Mouse (Mus musculus): Measurements from ENCODE around the gene Polg. TPM values are rescaled to one million over a fixed set of nuclear protein-coding genes. Genes with fewer than 3 reads are reported as not detected.

Polg gene
- total and polyA plus RNA-seq, 3 experiments = 53.1 to 116 (median 62.1) TPM

DNA sequence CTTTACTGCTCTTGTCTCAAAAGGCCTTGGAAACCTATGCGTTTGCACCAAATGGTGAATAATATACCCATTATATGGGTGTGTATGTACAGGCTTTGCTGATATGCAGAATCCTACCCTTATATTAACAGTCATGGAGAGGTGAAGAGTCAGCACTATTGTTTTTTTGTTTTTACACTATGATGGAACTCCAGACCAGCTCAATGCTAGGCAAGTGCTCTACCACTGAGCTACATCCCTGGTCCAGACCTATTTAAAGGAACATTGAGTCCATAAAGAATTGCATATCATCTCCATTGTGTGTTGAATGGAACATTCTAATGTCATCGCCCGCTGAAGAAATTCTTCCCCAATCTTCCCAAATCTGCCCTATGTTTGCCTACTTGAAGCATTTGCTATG lies 44.5 kb upstream of the Polg start:
- H3K36me3 ChIP-seq (replicated peaks in 1 of 2; ENCODE audit: control insufficient read depth in 1 of 2, insufficient read depth in 1 of 2, low read length in 1 of 2) = no peaks in the 10 kb centered on the region
- no peak overlapping the region for H3K27ac ChIP-seq (ENCODE audit: insufficient read depth, low read depth)
- in situ Hi-C loops (cut with MboI; ENCODE audit: low pct_ligation_motif_present, low pct_unique_long_range_greater_than_20kb, low sequenced_read_pairs) (no loop called here), dilution Hi-C loops (cut with MboI; ENCODE audit: extremely low pct_ligation_motif_present, extremely low pct_unique_long_range_greater_than_20kb, low sequenced_read_pairs) (no loop called here)
- no peaks in the 10 kb centered on the region for H3K79me2 ChIP-seq (replicated peaks; ENCODE audit: control insufficient read depth, extremely low read depth, insufficient read depth, poor library complexity, severe bottlenecking)
- H3K9me3 ChIP-seq (replicated peaks; ENCODE audit: low read length) = no peaks in the 10 kb centered on the region
- H3K4me2 ChIP-seq (ENCODE audit: insufficient read depth, low read depth, poor library complexity, severe bottlenecking) = no peak overlapping the region
- DNase-seq (ENCODE audit: extremely low read depth) = no peak
- no peak overlapping the region for H3K4me3 ChIP-seq (replicated peaks in 1 of 3; ENCODE audit: low read depth in 2 of 3, low read length in 2 of 3, poor library complexity in 1 of 3)
- H3K27me3 ChIP-seq (replicated peaks) = peaks cover 60% of the 10 kb centered on the region
- no peak overlapping the region for H3K9ac ChIP-seq (ENCODE audit: insufficient read depth, low read depth)
- no peak for TF ChIP-seq TCF12 (IDR thresholded peaks at IDR 0.05; ENCODE audit: low read depth, low read length)
- no peak for TF ChIP-seq KAT2A (IDR thresholded peaks at IDR 0.05; ENCODE audit: insufficient replicate concordance, low read length)
- TF ChIP-seq ELF1 (IDR thresholded peaks at IDR 0.05; ENCODE audit: low read depth, low read length) = no peak
- TF ChIP-seq EP300 (IDR thresholded peaks at IDR 0.05; ENCODE audit: low read length) = no peak
- TF ChIP-seq UBTF (IDR thresholded peaks at IDR 0.05; ENCODE audit: low read depth, low read length) = no peak
- TF ChIP-seq CHD2 (IDR thresholded peaks at IDR 0.05; ENCODE audit: low read length) = no peak
- TF ChIP-seq E2F4 (IDR thresholded peaks at IDR 0.05; ENCODE audit: insufficient replicate concordance, low read depth, low read length) = no peak
- no peak for TF ChIP-seq SMC3 (IDR thresholded peaks at IDR 0.05; ENCODE audit: low read depth, low read length)
- TF ChIP-seq NRF1 (IDR thresholded peaks at IDR 0.05; ENCODE audit: low read depth, low read length) = no peak
- TF ChIP-seq MAZ (IDR thresholded peaks at IDR 0.05; ENCODE audit: low read depth, low read length) = no peak
- TF ChIP-seq CHD1 (IDR thresholded peaks at IDR 0.05; ENCODE audit: low read depth, low read length) = no peak
- H3K4me1 ChIP-seq (ENCODE audit: control insufficient read depth in 1 of 2, insufficient read depth in 2 of 2) = peaks cover 11 to 34% of the 10 kb centered on the region in 2 experiments

- Histone ChIP-seq H3K27ac (ENCODE audit: insufficient read depth, low read depth) (no peak overlapping the region), H3K79me2 (replicated peaks; ENCODE audit: control insufficient read depth, extremely low read depth, insufficient read depth, poor library complexity, severe bottlenecking) (no peaks in the 10 kb centered on the region), H3K4me3 (replicated peaks in 1 of 3; ENCODE audit: low read depth in 2 of 3, low read length in 2 of 3, poor library complexity in 1 of 3) (no peak overlapping the region), H3K4me1 (ENCODE audit: control insufficient read depth in 1 of 2, insufficient read depth in 2 of 2) (peaks cover 11 to 34% of the 10 kb centered on the region in 2 experiments), H3K36me3 (replicated peaks in 1 of 2; ENCODE audit: control insufficient read depth in 1 of 2, insufficient read depth in 1 of 2, low read length in 1 of 2) (no peaks in the 10 kb centered on the region), H3K4me2 (ENCODE audit: insufficient read depth, low read depth, poor library complexity, severe bottlenecking) (no peak overlapping the region), H3K9ac (ENCODE audit: insufficient read depth, low read depth) (no peak overlapping the region), H3K9me3 (replicated peaks; ENCODE audit: low read length) (peaks cover 5% of the 10 kb centered on the region), H3K27me3 (replicated peaks) (peaks cover 63% of the 10 kb centered on the region)
- TF ChIP-seq USF2 (conservative IDR thresholded peaks at IDR 0.05; ENCODE audit: low read depth, low read length) (no peak), ZNF384 (IDR thresholded peaks at IDR 0.05; ENCODE audit: low read depth, low read length) (no peak), MAZ (IDR thresholded peaks at IDR 0.05; ENCODE audit: low read depth, low read length) (no peak), CTCF (conservative IDR thresholded peaks at IDR 0.05 in 1 of 2, IDR thresholded peaks at IDR 0.05 in 1 of 2; ENCODE audit: low read depth in 2 of 2, low read length in 2 of 2) (no peak), MAX (IDR thresholded peaks at IDR 0.05; ENCODE audit: low read length) (no peak), MEF2A (IDR thresholded peaks at IDR 0.05; ENCODE audit: borderline replicate concordance, low read depth, low read length) (no peak), JUN (IDR thresholded peaks at IDR 0.05; ENCODE audit: insufficient read depth, low read depth, low read length) (no peak), CHD2 (IDR thresholded peaks at IDR 0.05; ENCODE audit: low read length) (no peak), SIN3A (IDR thresholded peaks at IDR 0.05; ENCODE audit: low read length) (no peak)
- in situ Hi-C loops (cut with MboI; ENCODE audit: low pct_ligation_motif_present, low pct_unique_long_range_greater_than_20kb, low sequenced_read_pairs) (no loop called here), dilution Hi-C loops (cut with MboI; ENCODE audit: extremely low pct_ligation_motif_present, extremely low pct_unique_long_range_greater_than_20kb, low sequenced_read_pairs) (no loop called here)
- DNase-seq (ENCODE audit: extremely low read depth) = no peak
Measured at GRCm38 (mm10) chr7:79509710-79510109, 43.5 kb upstream of the Polg start.

Measured in CH12.LX (cell line).